Mouse (Mus musculus): Measurements from ENCODE around the gene Med12l.

DNA sequence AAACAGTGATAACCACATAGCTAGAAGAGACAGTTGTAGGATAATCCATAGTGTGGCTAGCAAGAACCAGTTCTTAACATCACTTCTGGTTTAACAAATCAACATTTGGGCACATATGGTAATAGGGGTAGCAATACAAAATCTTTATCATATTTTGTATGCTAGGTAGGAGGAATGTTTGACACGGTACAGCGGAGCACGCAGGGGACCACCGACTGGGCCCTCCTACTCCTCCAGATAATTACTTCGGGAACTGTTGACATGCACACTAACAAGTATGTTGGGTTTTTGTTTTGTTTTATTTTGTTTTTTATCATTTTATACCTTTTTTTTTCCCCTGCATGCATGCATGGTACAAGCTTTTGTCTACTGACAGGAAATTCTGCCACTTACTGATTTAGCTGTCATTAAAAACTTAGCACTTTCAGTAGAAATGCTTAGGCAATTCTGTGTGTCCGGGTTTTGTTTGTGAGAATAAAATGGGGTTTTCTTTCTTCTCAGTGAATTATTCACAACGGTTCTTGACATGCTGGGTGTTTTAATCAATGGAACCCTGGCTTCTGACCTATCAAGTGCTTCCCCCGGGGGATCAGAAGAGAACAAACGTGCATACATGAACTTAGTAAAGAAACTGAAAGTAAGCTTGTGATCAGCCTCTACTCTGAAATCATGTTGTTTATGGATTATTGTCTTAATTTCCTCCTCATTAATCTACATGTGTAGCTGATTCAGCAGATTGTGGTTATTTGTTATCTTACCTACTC lies 256.3 kb downstream of the Med12l start:
- TF ChIP-seq POLR2A (IDR thresholded peaks at IDR 0.05; ENCODE audit: insufficient read depth, low read length) (no peak), CTCF (IDR thresholded peaks at IDR 0.05; ENCODE audit: low read depth, low read length) (no peak)
